Mouse (Mus musculus) heart, embryonic 10.5 days (tissue): ENCODE results near the gene Prkca. TPM values are rescaled to one million over a fixed set of nuclear protein-coding genes. Genes with fewer than 3 reads are reported as not detected.

Source experiments
- DNase-seq: peaks from one replicate; pipeline ENCODE4 v3.0.0-alpha.2; 2017; ENCODE audit warnings: low spot score
- H3K27ac ChIP-seq: fragments of 300-500 bp; sonication (generic); 2 replicates; pipeline ENCODE4 v1.5.1; 2016; ENCODE audit warnings: mild to moderate bottlenecking
- H3K27me3 ChIP-seq: fragments of 300-500 bp; sonication (generic); 2 replicates; pipeline ENCODE4 v1.6.1; 2016; ENCODE audit warnings: mild to moderate bottlenecking; ENCODE audit not compliant: poor library complexity, insufficient read depth, severe bottlenecking
- H3K36me3 ChIP-seq: fragments of 300-500 bp; sonication (generic); 2 replicates; pipeline ENCODE4 v1.6.1; 2016; ENCODE audit warnings: mild to moderate bottlenecking, moderate library complexity
- H3K4me1 ChIP-seq: fragments of 300-500 bp; sonication (generic); 2 replicates; pipeline ENCODE4 v1.6.1; 2016; ENCODE audit warnings: mild to moderate bottlenecking
- H3K4me3 ChIP-seq: fragments of 300-500 bp; sonication (generic); 2 replicates; pipeline ENCODE4 v1.5.1; 2016; ENCODE audit warnings: mild to moderate bottlenecking, moderate library complexity
- H3K9me3 ChIP-seq: fragments of 300-500 bp; sonication (generic); 2 replicates; pipeline ENCODE4 v1.6.1; 2016; ENCODE audit warnings: mild to moderate bottlenecking, moderate library complexity
- WGBS: fragments of 180-500 bp; shearing (Covaris S2); methylation state at CpG from one replicate; pipeline ENCODE4 v1.1.7; 2016; 5-methylcytosine and 5-hydroxymethylcytosine counted together
- polyA plus RNA-seq: library from polyadenylated mRNA; unstranded; fragments of >200 nt; fragmentation: Nextera tagmentation; extraction: Ambion mirVana; gene quantifications from 2 replicates; pipeline ENCODE4 v1.2.1, GENCODE M21; 2016

Prkca gene
- polyA plus RNA-seq, 1 experiment from 2014 or later, result 11.3 TPM

GRCm38 (mm10) chr11:108333583-108334379 lies 9.9 kb downstream of the Prkca start:
- 64% methylated on average over 8 of the region's 8 CpGs for WGBS
- no peaks in the 10 kb centered on the region for H3K9me3 ChIP-seq
- no peak overlapping the region for H3K27ac ChIP-seq
- DNase-seq, result no peak
- peaks cover 32% of the 10 kb centered on the region for H3K4me1 ChIP-seq
- no peak overlapping the region for H3K4me3 ChIP-seq
- no peaks in the 10 kb centered on the region for H3K27me3 ChIP-seq
- H3K36me3 ChIP-seq, result 0 out of 2 replicates have a peak, but pooled peaks cover 3% of the 10 kb centered on the region

GRCm38 (mm10) chr11:108333006-108333405 lies 10.7 kb downstream of the Prkca start:
- Histone ChIP-seq H3K4me3 (no peak overlapping the region), H3K36me3 (0 out of 2 replicates have a peak, but pooled peaks cover 3% of the 10 kb centered on the region), H3K27ac (no peak overlapping the region), H3K27me3 (no peaks in the 10 kb centered on the region), H3K4me1 (peaks cover 32% of the 10 kb centered on the region), H3K9me3 (no peaks in the 10 kb centered on the region)
- no peak for DNase-seq
- WGBS, result 51% methylated on average over 5 of the region's 5 CpGs

- no peak overlapping the region for H3K27ac ChIP-seq
- H3K4me3 ChIP-seq, result no peak overlapping the region
- H3K4me1 ChIP-seq, result peaks cover 24% of the 10 kb centered on the region
- DNase-seq, result no peak
- 89% methylated on average over 11 of the region's 11 CpGs for WGBS
- H3K27me3 ChIP-seq, result no peaks in the 10 kb centered on the region
- H3K9me3 ChIP-seq, result no peaks in the 10 kb centered on the region
- 0 out of 2 replicates have a peak, but pooled peaks cover 3% of the 10 kb centered on the region for H3K36me3 ChIP-seq
These were observed 12.9 kb downstream of the Prkca start for GRCm38 (mm10) chr11:108330818-108331217.

GRCm38 (mm10) chr11:108325943-108326342 lies 17.8 kb downstream of the Prkca start:
- Histone ChIP-seq H3K27ac (no peak overlapping the region), H3K27me3 (no peaks in the 10 kb centered on the region), H3K4me3 (no peak overlapping the region), H3K9me3 (no peaks in the 10 kb centered on the region), H3K36me3 (0 out of 2 replicates have a peak, but pooled peaks cover 3% of the 10 kb centered on the region), H3K4me1 (peaks cover 9% of the 10 kb centered on the region)
- WGBS, result 88% methylated on average over 8 of the region's 8 CpGs
- no peak for DNase-seq

GRCm38 (mm10) chr11:108322156-108322555 lies 21.6 kb downstream of the Prkca start:
- Histone ChIP-seq H3K36me3 (no peaks in the 10 kb centered on the region), H3K27ac (no peak overlapping the region), H3K9me3 (no peaks in the 10 kb centered on the region), H3K4me1 (peaks cover 19% of the 10 kb centered on the region), H3K27me3 (no peaks in the 10 kb centered on the region), H3K4me3 (no peak overlapping the region)
- no peak for DNase-seq
- 87% methylated on average over 2 of the region's 2 CpGs for WGBS

GRCm38 (mm10) chr11:108320561-108320960 lies 23.2 kb downstream of the Prkca start:
- no peaks in the 10 kb centered on the region for H3K9me3 ChIP-seq
- H3K4me3 ChIP-seq, result no peak overlapping the region
- 63% methylated on average over 7 of the region's 7 CpGs for WGBS
- peaks cover 19% of the 10 kb centered on the region for H3K4me1 ChIP-seq
- DNase-seq, result no peak
- no peak overlapping the region for H3K27ac ChIP-seq
- H3K27me3 ChIP-seq, result no peaks in the 10 kb centered on the region
- H3K36me3 ChIP-seq, result no peaks in the 10 kb centered on the region

GRCm38 (mm10) chr11:108319162-108319561 lies 24.6 kb downstream of the Prkca start:
- Histone ChIP-seq H3K36me3 (no peaks in the 10 kb centered on the region), H3K4me1 (peaks cover 25% of the 10 kb centered on the region), H3K4me3 (no peak overlapping the region), H3K27ac (peak overlapping the region; percentile 31), H3K27me3 (no peaks in the 10 kb centered on the region), H3K9me3 (no peaks in the 10 kb centered on the region)
- peak; percentile 91 for DNase-seq
- WGBS, result 70% methylated on average over 11 of the region's 11 CpGs

- WGBS, result 76% methylated on average over 6 of the region's 6 CpGs
- Histone ChIP-seq H3K4me3 (no peak overlapping the region), H3K36me3 (no peaks in the 10 kb centered on the region), H3K4me1 (peaks cover 34% of the 10 kb centered on the region), H3K27me3 (no peaks in the 10 kb centered on the region), H3K27ac (no peak overlapping the region), H3K9me3 (no peaks in the 10 kb centered on the region)
- no peak for DNase-seq
These were observed 25.9 kb downstream of the Prkca start for GRCm38 (mm10) chr11:108317878-108318277.

GRCm38 (mm10) chr11:108315736-108316135 lies 28.0 kb downstream of the Prkca start:
- H3K36me3 ChIP-seq, result no peaks in the 10 kb centered on the region
- WGBS, result 83% methylated on average over 7 of the region's 7 CpGs
- no peak for DNase-seq

GRCm38 (mm10) chr11:108312516-108312915 lies 31.2 kb downstream of the Prkca start:
- peaks cover 40% of the 10 kb centered on the region for H3K4me1 ChIP-seq
- H3K4me3 ChIP-seq, result no peak overlapping the region
- DNase-seq, result no peak
- no peaks in the 10 kb centered on the region for H3K9me3 ChIP-seq
- H3K36me3 ChIP-seq, result no peaks in the 10 kb centered on the region
- H3K27me3 ChIP-seq, result no peaks in the 10 kb centered on the region
- WGBS, result 74% methylated on average over 5 of the region's 5 CpGs
- H3K27ac ChIP-seq, result no peak overlapping the region

More at GRCm38 (mm10) chr11:108315736-108316135, 28.0 kb downstream of the Prkca start:
- Histone ChIP-seq H3K4me3 (no peak overlapping the region), H3K27me3 (no peaks in the 10 kb centered on the region), H3K27ac (no peak overlapping the region), H3K9me3 (no peaks in the 10 kb centered on the region), H3K4me1 (peaks cover 50% of the 10 kb centered on the region)

- H3K4me1 ChIP-seq, result peaks cover 46% of the 10 kb centered on the region
- no peaks in the 10 kb centered on the region for H3K36me3 ChIP-seq
- H3K4me3 ChIP-seq, result no peak overlapping the region
- no peaks in the 10 kb centered on the region for H3K9me3 ChIP-seq
- no peaks in the 10 kb centered on the region for H3K27me3 ChIP-seq
- no peak for DNase-seq
- WGBS, result 40% methylated on average over 2 of the region's 2 CpGs
- no peak overlapping the region for H3K27ac ChIP-seq
These were observed 31.8 kb downstream of the Prkca start for GRCm38 (mm10) chr11:108311912-108312311.

GRCm38 (mm10) chr11:108309791-108310190 lies 33.9 kb downstream of the Prkca start:
- no peaks in the 10 kb centered on the region for H3K9me3 ChIP-seq
- H3K27me3 ChIP-seq, result no peaks in the 10 kb centered on the region
- 91% methylated on average over 5 of the region's 5 CpGs for WGBS
- no peak overlapping the region for H3K27ac ChIP-seq
- H3K4me1 ChIP-seq, result peaks cover 46% of the 10 kb centered on the region
- DNase-seq, result no peak
- no peaks in the 10 kb centered on the region for H3K36me3 ChIP-seq
- H3K4me3 ChIP-seq, result no peak overlapping the region

- 93% methylated on average over 5 of the region's 5 CpGs for WGBS
- no peaks in the 10 kb centered on the region for H3K36me3 ChIP-seq
- no peaks in the 10 kb centered on the region for H3K27me3 ChIP-seq
- no peaks in the 10 kb centered on the region for H3K9me3 ChIP-seq
- H3K27ac ChIP-seq, result no peak overlapping the region
- DNase-seq, result no peak
- H3K4me3 ChIP-seq, result no peak overlapping the region
- H3K4me1 ChIP-seq, result peaks cover 35% of the 10 kb centered on the region
These were observed 35.5 kb downstream of the Prkca start for GRCm38 (mm10) chr11:108308253-108308652.
